Mouse (Mus musculus): ENCODE results near the gene Immp2l. TPM values are rescaled to one million over a fixed set of nuclear protein-coding genes. Genes with fewer than 3 reads are reported as not detected.

Immp2l gene
- polyA plus RNA-seq, 1 experiment, result 14.8 TPM

- TF ChIP-seq CTCF (conservative IDR thresholded peaks at IDR 0.05; ENCODE audit: insufficient read depth, insufficient read length, low read depth, low read length) (no peak), POLR2A (IDR thresholded peaks at IDR 0.05; ENCODE audit: low read depth, low read length) (no peak)
- 91% methylated on average over 8 of the region's 8 CpGs for WGBS
Measured at GRCm38 (mm10) chr12:41274136-41274535, 250.2 kb downstream of the Immp2l start.

GRCm38 (mm10) chr12:41275361-41275760 lies 251.5 kb downstream of the Immp2l start:
- no peak for TF ChIP-seq POLR2A (IDR thresholded peaks at IDR 0.05; ENCODE audit: low read depth, low read length)
- no peak for TF ChIP-seq CTCF (conservative IDR thresholded peaks at IDR 0.05; ENCODE audit: insufficient read depth, insufficient read length, low read depth, low read length)
- Histone ChIP-seq H3K4me1 (ENCODE audit: control insufficient read depth, insufficient read depth, low read length) (no peaks in the 10 kb centered on the region), H3K4me3 (ENCODE audit: insufficient read depth, low read depth, low read length) (no peak overlapping the region), H3K36me3 (ENCODE audit: control insufficient read depth, insufficient read depth, low read length) (no peaks in the 10 kb centered on the region), H3K27ac (ENCODE audit: insufficient read depth, low read depth, low read length) (no peak overlapping the region), H3K27me3 (replicated peaks; ENCODE audit: control insufficient read depth, insufficient read depth, low read length) (no peaks in the 10 kb centered on the region; the same call in 1 of the 2 replicates)
- WGBS, result 42% methylated on average over 3 of the region's 3 CpGs
- DNase-seq, result no peak

More at GRCm38 (mm10) chr12:41274136-41274535, 250.2 kb downstream of the Immp2l start:
- H3K4me3 ChIP-seq (ENCODE audit: insufficient read depth, low read depth, low read length), result no peak overlapping the region
- H3K4me1 ChIP-seq (ENCODE audit: control insufficient read depth, insufficient read depth, low read length), result no peaks in the 10 kb centered on the region
- H3K27me3 ChIP-seq (replicated peaks; ENCODE audit: control insufficient read depth, insufficient read depth, low read length), result no peaks in the 10 kb centered on the region; the same call in 1 of the 2 replicates
- no peaks in the 10 kb centered on the region for H3K36me3 ChIP-seq (ENCODE audit: control insufficient read depth, insufficient read depth, low read length)
- no peak for DNase-seq
- H3K27ac ChIP-seq (ENCODE audit: insufficient read depth, low read depth, low read length), result no peak overlapping the region

- 93% methylated on average over 1 of the region's 1 CpGs for WGBS
- H3K4me3 ChIP-seq (ENCODE audit: insufficient read depth, low read depth, low read length), result no peak overlapping the region
- TF ChIP-seq CTCF (conservative IDR thresholded peaks at IDR 0.05; ENCODE audit: insufficient read depth, insufficient read length, low read depth, low read length) (no peak), POLR2A (IDR thresholded peaks at IDR 0.05; ENCODE audit: low read depth, low read length) (no peak)
Measured at GRCm38 (mm10) chr12:41277896-41278295, 254.0 kb downstream of the Immp2l start.

GRCm38 (mm10) chr12:41289047-41289446 lies 265.2 kb downstream of the Immp2l start:
- Histone ChIP-seq H3K4me3 (ENCODE audit: insufficient read depth, low read depth, low read length) (no peak overlapping the region), H3K36me3 (ENCODE audit: control insufficient read depth, insufficient read depth, low read length) (no peaks in the 10 kb centered on the region), H3K4me1 (ENCODE audit: control insufficient read depth, insufficient read depth, low read length) (no peaks in the 10 kb centered on the region), H3K27me3 (replicated peaks; ENCODE audit: control insufficient read depth, insufficient read depth, low read length) (no peaks in the 10 kb centered on the region), H3K27ac (ENCODE audit: insufficient read depth, low read depth, low read length) (no peak overlapping the region)
- WGBS, result 67% methylated on average over 3 of the region's 3 CpGs
- no peak for TF ChIP-seq POLR2A (IDR thresholded peaks at IDR 0.05; ENCODE audit: low read depth, low read length)
- TF ChIP-seq CTCF (conservative IDR thresholded peaks at IDR 0.05; ENCODE audit: insufficient read depth, insufficient read length, low read depth, low read length), result no peak
- no peak for DNase-seq

More at GRCm38 (mm10) chr12:41277896-41278295, 254.0 kb downstream of the Immp2l start:
- no peaks in the 10 kb centered on the region for H3K4me1 ChIP-seq (ENCODE audit: control insufficient read depth, insufficient read depth, low read length)
- no peaks in the 10 kb centered on the region for H3K36me3 ChIP-seq (ENCODE audit: control insufficient read depth, insufficient read depth, low read length)
- no peaks in the 10 kb centered on the region; the same call in 1 of the 2 replicates for H3K27me3 ChIP-seq (replicated peaks; ENCODE audit: control insufficient read depth, insufficient read depth, low read length)
- no peak for DNase-seq
- H3K27ac ChIP-seq (ENCODE audit: insufficient read depth, low read depth, low read length), result no peak overlapping the region

- Histone ChIP-seq H3K27ac (ENCODE audit: insufficient read depth, low read depth, low read length) (no peak overlapping the region), H3K4me1 (ENCODE audit: control insufficient read depth, insufficient read depth, low read length) (no peaks in the 10 kb centered on the region), H3K4me3 (ENCODE audit: insufficient read depth, low read depth, low read length) (no peak overlapping the region), H3K27me3 (replicated peaks; ENCODE audit: control insufficient read depth, insufficient read depth, low read length) (no peaks in the 10 kb centered on the region), H3K36me3 (ENCODE audit: control insufficient read depth, insufficient read depth, low read length) (no peaks in the 10 kb centered on the region)
- DNase-seq, result no peak
- TF ChIP-seq CTCF (conservative IDR thresholded peaks at IDR 0.05; ENCODE audit: insufficient read depth, insufficient read length, low read depth, low read length), result no peak
- no peak for TF ChIP-seq POLR2A (IDR thresholded peaks at IDR 0.05; ENCODE audit: low read depth, low read length)
- WGBS, result 60% methylated on average over 3 of the region's 3 CpGs
Measured at GRCm38 (mm10) chr12:41307015-41307414, 283.1 kb downstream of the Immp2l start.

DNA sequence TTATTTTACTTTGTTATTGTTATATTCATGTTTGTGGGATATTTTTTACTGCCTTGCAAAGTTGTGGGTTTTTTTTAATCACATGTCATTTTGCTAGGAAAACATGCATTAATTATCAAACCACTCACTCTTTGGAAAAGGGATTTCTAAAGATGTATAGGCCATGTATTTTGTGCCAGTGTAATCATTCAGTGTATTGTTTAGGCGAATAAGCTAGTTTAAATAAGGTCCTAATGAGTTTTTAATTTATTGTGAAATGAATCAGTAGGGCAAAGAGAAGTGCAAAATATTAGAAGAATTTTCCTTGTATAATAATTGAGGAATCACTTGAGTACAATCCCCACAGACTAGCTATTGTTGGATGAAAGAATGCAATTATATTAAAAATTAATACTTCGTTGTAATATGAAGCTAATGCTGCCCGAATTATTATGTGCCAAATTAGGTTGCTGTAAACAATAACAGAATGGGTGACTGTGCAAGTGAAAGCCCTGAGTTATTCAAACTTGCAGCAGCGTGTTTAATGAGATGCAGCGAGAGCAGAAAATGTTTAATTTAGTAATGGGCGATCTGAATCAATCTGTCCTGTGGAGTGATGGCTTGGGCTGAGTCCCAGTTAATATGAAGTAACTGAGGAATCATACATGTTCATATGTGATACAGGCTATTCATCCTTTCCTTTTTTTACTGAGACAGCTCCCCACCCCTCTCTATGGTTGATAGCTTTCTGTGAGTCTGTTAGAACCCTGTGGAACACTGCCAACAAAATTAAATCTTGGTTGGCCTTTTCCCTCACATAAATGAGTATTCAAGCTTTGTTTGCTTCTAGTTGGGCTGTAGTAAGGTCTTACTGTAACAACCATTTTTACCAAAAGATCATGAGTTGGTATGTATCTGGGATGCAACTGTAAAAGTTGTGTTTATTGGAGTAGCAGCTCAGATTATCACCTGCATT lies 285.1 kb downstream of the Immp2l start:
- TF ChIP-seq POLR2A (IDR thresholded peaks at IDR 0.05; ENCODE audit: low read depth, low read length), result no peak
- TF ChIP-seq CTCF (conservative IDR thresholded peaks at IDR 0.05; ENCODE audit: insufficient read depth, insufficient read length, low read depth, low read length), result no peak
- no peak for DNase-seq
- Histone ChIP-seq H3K4me1 (ENCODE audit: control insufficient read depth, insufficient read depth, low read length) (no peaks in the 10 kb centered on the region), H3K27me3 (replicated peaks; ENCODE audit: control insufficient read depth, insufficient read depth, low read length) (no peaks in the 10 kb centered on the region), H3K27ac (ENCODE audit: insufficient read depth, low read depth, low read length) (no peak overlapping the region), H3K4me3 (ENCODE audit: insufficient read depth, low read depth, low read length) (no peak overlapping the region), H3K36me3 (ENCODE audit: control insufficient read depth, insufficient read depth, low read length) (no peaks in the 10 kb centered on the region)
- 74% methylated on average over 6 of the region's 6 CpGs for WGBS

DNA sequence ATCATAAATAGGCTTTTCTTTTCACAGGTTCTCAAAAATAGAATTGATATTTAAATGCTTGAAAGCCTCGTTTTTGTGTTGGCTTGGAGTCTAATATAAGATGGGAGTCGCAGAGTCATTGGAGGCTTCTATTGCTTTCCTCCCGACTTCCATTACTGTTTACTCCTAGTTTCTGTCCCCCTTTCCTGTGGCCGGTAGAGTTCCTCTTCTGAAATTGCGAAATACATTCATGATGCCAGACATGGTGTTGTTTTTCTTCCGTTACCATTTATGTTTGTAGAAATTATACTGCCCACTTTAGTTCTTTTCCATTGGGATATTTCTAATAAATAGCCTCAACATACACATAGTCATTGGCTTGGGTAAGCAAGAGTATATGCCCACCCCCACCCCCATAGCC lies 289.5 kb downstream of the Immp2l start:
- Histone ChIP-seq H3K27me3 (replicated peaks; ENCODE audit: control insufficient read depth, insufficient read depth, low read length) (no peaks in the 10 kb centered on the region), H3K4me1 (ENCODE audit: control insufficient read depth, insufficient read depth, low read length) (no peaks in the 10 kb centered on the region), H3K4me3 (ENCODE audit: insufficient read depth, low read depth, low read length) (no peak overlapping the region), H3K27ac (ENCODE audit: insufficient read depth, low read depth, low read length) (no peak overlapping the region), H3K36me3 (ENCODE audit: control insufficient read depth, insufficient read depth, low read length) (no peaks in the 10 kb centered on the region)
- TF ChIP-seq POLR2A (IDR thresholded peaks at IDR 0.05; ENCODE audit: low read depth, low read length) (no peak), CTCF (conservative IDR thresholded peaks at IDR 0.05; ENCODE audit: insufficient read depth, insufficient read length, low read depth, low read length) (no peak)
- WGBS, result 87% methylated on average over 6 of the region's 6 CpGs
- DNase-seq, result no peak

All from kidney, adult 2 months (tissue).